Mouse (Mus musculus) limb, embryonic 14.5 days (tissue): ENCODE data around the gene Syt15. TPM values are rescaled to one million over a fixed set of nuclear protein-coding genes. Genes with fewer than 3 reads are reported as not detected.

Experiments used
- ATAC-seq: fragments of 200-750 bp; cut with Nextera tagmentation; 2 replicates; pipeline ENCODE4 v1.8.0; 2017; ENCODE audit warnings: low read depth, moderate number of reproducible peaks, moderate TSS enrichment; ENCODE audit not compliant: low FRiP score
- DNase-seq: peaks from one replicate; pipeline ENCODE4 v3.0.0-alpha.2; 2015; ENCODE audit warnings: low spot score
- H3K27ac ChIP-seq: fragments of 300-500 bp; sonication (generic); replicated peaks from 2 replicates; pipeline ENCODE4 v1.5.1; 2014; ENCODE audit warnings: low read depth, mild to moderate bottlenecking, low read length, moderate library complexity, mixed read lengths
- H3K27me3 ChIP-seq: fragments of 300-500 bp; sonication (generic); 2 replicates; pipeline ENCODE4 v1.6.1; 2014; ENCODE audit warnings: low read length, mixed read lengths; ENCODE audit not compliant: control insufficient read depth, insufficient read depth
- H3K36me3 ChIP-seq: fragments of 300-500 bp; sonication (generic); 2 replicates; pipeline ENCODE4 v1.6.1; 2014; ENCODE audit warnings: mild to moderate bottlenecking, low read length, moderate library complexity, mixed read lengths; ENCODE audit not compliant: control insufficient read depth, insufficient read depth
- H3K4me1 ChIP-seq: fragments of 300-500 bp; sonication (generic); 2 replicates; pipeline ENCODE4 v1.6.1; 2014; ENCODE audit warnings: antibody characterized with exemption, low read length, mixed read lengths; ENCODE audit not compliant: control insufficient read depth, insufficient read depth
- H3K4me2 ChIP-seq: fragments of 300-500 bp; sonication (generic); replicated peaks from 2 replicates; pipeline ENCODE4 v1.6.1; 2014; ENCODE audit warnings: low read depth, mild to moderate bottlenecking, low read length, moderate library complexity; ENCODE audit not compliant: severe bottlenecking
- H3K4me3 ChIP-seq: fragments of 300-500 bp; sonication (generic); replicated peaks from 2 replicates; pipeline ENCODE4 v1.5.1; 2014; ENCODE audit warnings: low read length
- H3K9ac ChIP-seq: fragments of 300-500 bp; sonication (generic); 2 replicates; pipeline ENCODE4 v1.6.1; 2014; ENCODE audit warnings: mild to moderate bottlenecking, low read depth, low read length, moderate library complexity; ENCODE audit not compliant: severe bottlenecking
- H3K9me3 ChIP-seq: fragments of 300-500 bp; sonication (generic); 2 replicates; pipeline ENCODE4 v1.6.1; 2016; ENCODE audit warnings: low read length; ENCODE audit not compliant: control insufficient read depth
- POLR2A ChIP-seq: fragments of 200-500 bp; IDR thresholded peaks from 2 replicates; pipeline ENCODE4 v1.8.0; 2012; ENCODE audit warnings: inconsistent platforms, mild to moderate bottlenecking, moderate library complexity, borderline replicate concordance; ENCODE audit not compliant: insufficient read depth, insufficient read length; ENCODE audit errors: extremely low read depth
- WGBS: fragments of 180-500 bp; shearing (Covaris S2); extraction: QIAGEN DNeasy Blood & Tissue Kit; methylation state at CpG from one replicate; pipeline ENCODE4 v1.1.7; 2014; 5-methylcytosine and 5-hydroxymethylcytosine counted together
- polyA plus RNA-seq, 2 experiments: library from polyadenylated mRNA; depleted of rRNA in 1 of 2; stranded (reverse) in 1 of 2; unstranded in 1 of 2; fragments of >200 nt; fragmentation: Nextera tagmentation in 1 of 2; extraction: Ambion mirVana in 1 of 2; gene quantifications; 2 replicates each; pipeline versions ENCODE4 v1.2.1 to v1.2.3; 2012 to 2014

Syt15 gene
- polyA plus RNA-seq, 2 experiments: 0.51 to 0.83 TPM

GRCm38 (mm10) chr14:34193879-34194278 is 25.5 kb upstream of the Syt15 start:
- no peak overlapping the region for H3K4me2 ChIP-seq
- no peak for ATAC-seq
- DNase-seq: no peak
- no peak overlapping the region for H3K27ac ChIP-seq
- no peak for TF ChIP-seq POLR2A
- H3K27me3 ChIP-seq: no peaks in the 10 kb centered on the region
- H3K4me1 ChIP-seq: peaks cover 8% of the 10 kb centered on the region
- H3K36me3 ChIP-seq: no peaks in the 10 kb centered on the region
- WGBS: 81% methylated on average over 4 of the region's 4 CpGs
- H3K4me3 ChIP-seq: no peak overlapping the region
- no peaks in the 10 kb centered on the region for H3K9me3 ChIP-seq
- no peak overlapping the region for H3K9ac ChIP-seq

GRCm38 (mm10) chr14:34195466-34195865 is 23.9 kb upstream of the Syt15 start:
- Histone ChIP-seq H3K4me2 (no peak overlapping the region), H3K27me3 (no peaks in the 10 kb centered on the region; the same call in 1 of the 2 replicates), H3K4me3 (no peak overlapping the region), H3K9ac (no peak overlapping the region), H3K4me1 (peaks cover 11% of the 10 kb centered on the region), H3K27ac (no peak overlapping the region), H3K9me3 (no peaks in the 10 kb centered on the region), H3K36me3 (no peaks in the 10 kb centered on the region)
- DNase-seq: no peak
- 84% methylated on average over 15 of the region's 15 CpGs for WGBS
- TF ChIP-seq POLR2A: no peak
- ATAC-seq: no peak

GRCm38 (mm10) chr14:34196706-34197105 is 22.7 kb upstream of the Syt15 start:
- Histone ChIP-seq H3K4me1 (peaks cover 15% of the 10 kb centered on the region), H3K4me3 (no peak overlapping the region), H3K36me3 (no peaks in the 10 kb centered on the region), H3K27me3 (no peaks in the 10 kb centered on the region; the same call in 1 of the 2 replicates), H3K9me3 (no peaks in the 10 kb centered on the region), H3K27ac (no peak overlapping the region), H3K9ac (no peak overlapping the region), H3K4me2 (no peak overlapping the region)
- no peak for DNase-seq
- WGBS: 23% methylated on average over 4 of the region's 4 CpGs
- ATAC-seq: no peak
- TF ChIP-seq POLR2A: no peak

- Histone ChIP-seq H3K9me3 (no peaks in the 10 kb centered on the region), H3K27ac (no peak overlapping the region), H3K9ac (peak overlapping the region; percentile 70), H3K27me3 (no peaks in the 10 kb centered on the region; the same call in 1 of the 2 replicates), H3K4me3 (peak overlapping the region; percentile 68), H3K4me1 (peaks cover 15% of the 10 kb centered on the region), H3K36me3 (no peaks in the 10 kb centered on the region), H3K4me2 (peak overlapping the region; percentile 95)
- DNase-seq: no peak
- ATAC-seq: peak; percentile 79
- 3% methylated on average over 19 of the region's 19 CpGs for WGBS
- TF ChIP-seq POLR2A: no peak
Measured at GRCm38 (mm10) chr14:34200738-34201230, 18.6 kb upstream of the Syt15 start.

GRCm38 (mm10) chr14:34201231-34202035 is 18.0 kb upstream of the Syt15 start, which contains the start of gene Gprin2:
Gene Gprin2 (minus strand): TSS chr14:34201653.
- Histone ChIP-seq H3K9me3 (no peaks in the 10 kb centered on the region), H3K9ac (peak within 1 kb of the TSS; percentile 70), H3K4me3 (peak within 1 kb of the TSS; percentile 68), H3K4me1 (peaks cover 9% of the 10 kb centered on the region), H3K4me2 (peak within 1 kb of the TSS; percentile 95), H3K27me3 (no peaks in the 10 kb centered on the region; the same call in 1 of the 2 replicates), H3K27ac (no peak within 1 kb of the TSS), H3K36me3 (no peaks in the 10 kb centered on the region)
- no peak for DNase-seq
- peak; percentile 47 for ATAC-seq
- no peak for TF ChIP-seq POLR2A
- 6% methylated on average over 29 of the region's 52 CpGs for WGBS
